Mouse (Mus musculus): ENCODE results near the gene Smap2.
A peak's percentile ranks its signal among the peaks of the same experiment; 100 is the strongest.
"Not testable (repeated sequence)": the region's sequence is repeated elsewhere in the genome, so short reads cannot be mapped to it uniquely, and the experiment has no call there.

Smap2 gene

DNA sequence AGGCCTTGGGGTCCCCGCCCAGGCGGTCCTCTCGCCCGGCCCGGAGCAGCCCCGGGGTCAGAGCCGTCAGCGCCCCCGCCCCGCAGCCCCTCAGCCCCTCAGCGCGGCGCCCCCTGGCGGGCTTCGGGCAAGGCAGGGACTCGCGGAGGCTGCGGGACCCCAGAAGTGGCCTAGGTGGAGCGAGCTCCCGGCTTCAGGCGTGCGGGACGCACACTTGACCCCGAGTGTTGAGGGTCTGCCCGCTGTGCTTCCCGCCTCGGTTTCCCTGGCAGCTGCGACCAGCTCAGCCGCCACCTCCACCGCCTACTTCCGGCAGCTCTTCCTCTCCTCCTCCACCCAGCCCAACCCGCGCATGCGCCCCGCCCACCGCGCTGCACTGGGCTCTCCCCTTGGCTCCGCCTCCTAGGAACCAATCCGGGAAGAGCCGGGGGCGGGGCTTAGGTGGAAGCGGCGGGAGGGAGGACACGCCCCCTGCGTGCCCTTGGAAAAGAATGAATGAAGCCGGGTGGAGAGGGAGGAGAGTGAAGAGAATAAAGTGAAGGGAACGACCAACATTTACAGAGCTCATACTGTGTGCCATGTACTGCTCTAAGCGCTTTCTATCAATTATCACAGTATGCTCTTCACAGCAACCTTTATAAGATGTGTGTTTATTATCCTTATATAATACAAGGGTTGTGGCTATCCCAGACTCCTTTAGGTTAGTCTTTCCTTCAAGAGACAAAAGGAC lies at the start of gene Smap2:
Gene Smap2 (minus strand): TSS at position 320 of the 730 bp plus-strand sequence.
- no peak for DNase-seq (ENCODE audit: extremely low read depth, low read depth, low spot score)

DNA sequence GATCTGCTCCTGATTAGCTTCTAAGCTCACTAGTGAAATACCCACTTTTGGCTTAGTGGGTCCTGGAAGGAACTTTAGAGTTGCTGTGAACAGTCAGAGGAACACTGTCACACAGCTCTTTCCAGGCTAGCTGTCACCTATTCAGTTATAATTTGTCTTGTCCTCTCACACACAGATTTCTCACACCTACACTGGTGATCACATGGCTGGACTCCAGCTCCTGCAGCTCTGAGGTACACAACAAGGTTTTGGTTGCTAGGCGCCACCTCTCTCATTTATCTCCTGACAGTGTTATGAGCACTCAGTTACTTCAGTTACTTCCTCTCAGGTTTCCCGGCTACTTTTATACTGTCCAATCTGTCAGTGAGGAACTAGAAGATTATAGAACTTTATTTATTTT lies 48.3 kb upstream of the Smap2 start:
- no peak for DNase-seq (ENCODE audit: extremely low read depth, low read depth, low spot score)

DNA sequence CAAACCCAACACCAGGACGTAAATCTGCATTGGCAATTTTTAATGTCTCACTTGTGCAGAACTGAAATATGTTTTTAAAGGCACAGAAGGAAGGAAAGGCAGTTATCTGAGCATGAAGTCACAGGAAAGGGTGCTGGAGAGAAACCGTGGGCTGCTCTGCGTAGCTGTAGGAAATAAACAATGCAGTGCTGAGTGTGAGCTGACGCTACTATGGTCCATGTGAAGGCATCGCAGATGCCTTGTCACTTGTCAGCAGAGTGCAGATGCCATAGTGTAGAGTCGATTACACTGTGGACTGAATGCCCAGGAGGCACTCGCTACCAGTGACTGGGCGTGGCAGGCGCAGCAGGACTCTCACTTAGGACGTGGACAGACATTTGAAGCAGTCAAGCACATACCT lies 42.2 kb upstream of the Smap2 start:
- not testable (repeated sequence) for DNase-seq (ENCODE audit: extremely low read depth, low read depth, low spot score)

DNA sequence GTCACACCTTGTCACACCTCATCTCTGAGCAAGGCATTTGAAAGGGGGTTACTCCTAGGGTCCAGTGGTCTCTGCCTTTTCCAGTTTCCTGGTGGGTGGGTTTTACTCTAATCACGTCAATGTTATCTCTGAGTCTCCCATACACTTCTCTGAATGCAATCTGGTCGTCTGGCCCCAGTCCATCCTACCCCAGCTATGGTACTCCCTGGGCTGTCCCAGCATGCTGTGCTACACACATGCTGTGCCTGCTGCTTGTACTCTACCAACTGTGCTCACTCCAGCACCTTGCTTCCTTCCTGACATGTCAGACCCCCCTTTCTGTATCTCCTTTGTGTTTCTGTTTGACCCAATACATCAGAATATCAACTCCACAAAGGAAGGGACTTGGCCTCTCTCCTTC lies 40.0 kb upstream of the Smap2 start:
- DNase-seq (ENCODE audit: extremely low read depth, low read depth, low spot score) = no peak

DNA sequence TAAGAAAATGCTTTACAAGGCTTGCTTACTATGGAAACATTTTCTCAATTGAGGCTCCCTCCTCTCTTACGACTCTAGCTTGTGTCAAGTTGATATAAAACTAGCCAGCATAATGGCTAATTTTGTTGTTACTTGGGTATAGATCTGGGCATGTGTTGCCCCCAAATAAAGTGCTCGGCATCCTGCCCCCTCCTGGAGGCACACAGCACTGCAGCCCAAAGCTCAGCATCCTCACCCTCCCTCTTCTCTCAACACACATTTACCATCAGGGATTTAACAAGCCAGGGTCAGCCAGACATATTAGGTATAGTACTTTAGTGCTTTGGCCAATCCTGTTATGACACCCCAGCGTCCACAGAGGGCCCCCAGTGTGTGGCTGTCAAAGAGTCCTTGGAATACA lies 39.3 kb upstream of the Smap2 start:
- DNase-seq (ENCODE audit: extremely low read depth, low read depth, low spot score) = no peak

DNA sequence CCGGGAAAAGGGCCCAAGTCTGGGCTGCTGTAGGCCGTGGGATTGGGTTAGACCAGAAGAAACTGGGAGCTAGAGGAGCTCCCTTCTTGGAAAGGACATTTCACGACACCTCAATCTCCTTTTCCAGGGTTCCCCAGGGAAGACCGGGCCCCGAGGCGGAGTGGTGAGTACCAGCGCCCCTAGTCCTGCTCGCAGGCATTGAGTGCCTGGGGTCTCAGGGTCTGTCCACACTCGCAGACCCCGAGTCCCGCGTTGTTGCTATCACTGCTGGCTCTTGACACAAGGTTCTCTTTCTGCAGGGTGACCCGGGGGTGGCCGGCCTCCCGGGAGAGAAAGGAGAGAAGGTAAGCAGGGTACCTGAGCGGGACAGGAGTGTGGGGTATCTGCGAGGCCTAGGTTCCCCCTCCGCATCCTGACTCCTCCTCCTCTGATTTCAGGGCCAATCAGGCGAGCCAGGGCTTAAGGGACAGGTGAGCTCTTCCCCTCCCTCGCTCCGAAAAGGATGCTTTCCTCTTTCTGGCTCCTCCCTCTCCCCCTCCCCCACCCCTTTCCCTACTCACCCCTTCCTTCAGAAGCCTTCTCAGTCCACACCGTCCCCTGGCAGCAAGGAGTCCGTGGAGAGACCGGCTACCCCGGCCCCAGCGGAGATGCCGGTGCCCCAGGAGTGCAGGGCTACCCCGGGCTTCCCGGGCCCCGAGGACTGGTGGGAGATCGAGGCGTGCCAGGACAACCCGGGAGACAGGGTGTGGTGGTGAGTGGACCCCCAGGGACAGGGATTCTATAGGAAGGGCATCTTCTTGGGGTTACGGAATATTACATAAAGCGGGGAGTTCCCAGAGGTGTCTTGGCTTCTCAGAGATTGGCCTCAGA lies 35.6 kb upstream of the Smap2 start:
- DNase-seq (ENCODE audit: extremely low read depth, low read depth, low spot score) = no peak

- no peak for DNase-seq (ENCODE audit: extremely low read depth, low read depth, low spot score)
Observed at GRCm38 (mm10) chr4:121051863-121052262, 34.8 kb upstream of the Smap2 start.

DNA sequence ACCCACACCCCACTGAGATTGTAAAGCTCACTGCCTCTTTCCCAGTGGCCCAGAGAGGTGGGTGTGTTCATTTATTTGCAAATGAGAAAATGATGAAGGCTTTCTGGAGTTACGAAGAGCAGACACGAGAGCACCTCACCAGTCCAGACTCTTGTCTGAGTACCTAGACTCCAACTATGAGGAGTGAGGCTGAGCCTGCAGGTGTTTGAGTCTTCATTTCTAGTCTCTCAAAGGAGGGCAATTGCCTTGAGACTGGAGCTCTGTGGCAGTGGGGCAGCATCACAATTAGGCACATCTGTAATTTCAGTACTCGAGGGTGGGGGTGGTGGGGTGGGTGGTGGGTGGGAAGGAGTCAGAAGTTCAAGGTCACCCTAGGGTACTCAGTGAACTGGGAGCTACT lies 25.9 kb upstream of the Smap2 start:
- DNase-seq (ENCODE audit: extremely low read depth, low read depth, low spot score) = no peak

DNA sequence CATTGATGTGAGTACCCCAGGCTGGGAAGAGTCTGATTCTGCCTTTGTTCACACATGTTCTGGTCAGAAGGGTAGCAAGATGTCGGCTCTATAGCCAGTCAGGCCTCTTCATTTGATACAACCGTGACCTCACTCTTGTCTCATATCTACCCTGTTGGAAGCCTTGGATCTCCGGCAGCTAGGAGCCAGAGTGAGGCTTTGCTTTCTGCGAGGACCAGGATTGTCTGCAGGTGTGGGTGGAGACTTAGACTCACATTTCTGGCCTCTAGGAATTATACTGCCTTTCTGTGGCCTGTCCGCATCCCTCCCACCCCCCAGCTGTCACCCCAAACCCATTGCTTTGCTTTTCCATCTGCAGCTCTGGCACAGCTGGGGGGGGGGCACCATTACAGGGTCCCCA lies 25.4 kb upstream of the Smap2 start:
- no peak for DNase-seq (ENCODE audit: extremely low read depth, low read depth, low spot score)

- no peak for DNase-seq (ENCODE audit: extremely low read depth, low read depth, low spot score)
Observed at GRCm38 (mm10) chr4:121040897-121041671, 24.0 kb upstream of the Smap2 start.

GRCm38 (mm10) chr4:121040323-121040722 lies 23.3 kb upstream of the Smap2 start:
- no peak for DNase-seq (ENCODE audit: extremely low read depth, low read depth, low spot score)

DNA sequence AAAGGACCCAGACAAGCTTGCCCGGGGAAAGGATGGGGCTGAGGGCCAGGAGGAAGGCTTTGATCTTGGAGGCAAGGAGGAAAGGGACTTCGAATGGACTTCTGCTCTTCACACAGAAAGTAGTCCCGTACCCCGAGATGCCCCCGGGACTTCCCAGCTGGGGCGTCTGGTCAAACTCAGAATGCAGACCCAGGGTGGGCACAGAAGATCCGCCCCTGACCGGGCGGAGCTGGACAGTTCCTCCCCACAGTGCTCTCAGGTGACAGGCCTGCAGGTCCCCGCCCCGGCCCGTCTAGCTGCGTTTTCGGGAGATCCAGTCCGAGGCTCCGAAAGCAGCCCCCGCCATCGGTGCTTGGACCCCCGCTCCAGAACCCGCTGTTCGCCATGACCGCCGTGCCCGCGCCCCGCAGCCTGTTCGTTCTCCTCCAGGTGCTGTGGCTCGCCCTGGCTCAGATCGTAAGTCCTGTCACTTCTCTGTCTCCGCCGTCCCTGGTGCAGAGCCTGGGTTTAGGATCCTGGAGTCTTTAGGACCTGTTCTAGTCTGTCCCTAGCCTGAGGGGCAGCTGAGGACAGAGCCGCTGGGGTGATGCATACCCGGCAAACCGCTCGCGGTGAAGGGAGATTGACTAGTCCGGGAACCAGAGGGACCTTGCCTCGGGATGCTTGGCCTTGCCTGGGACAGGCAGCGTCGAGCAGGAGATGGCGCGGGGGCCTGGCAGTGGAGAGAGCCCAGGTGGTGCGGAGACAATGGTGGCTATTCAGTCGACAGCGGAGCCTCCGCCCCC lies 22.5 kb upstream of the Smap2 start, which contains the start of gene Col9a2:
Gene Col9a2 (plus strand): TSS at position 55 of the 785 bp plus-strand sequence.
- no peak for DNase-seq (ENCODE audit: extremely low read depth, low read depth, low spot score)

DNA sequence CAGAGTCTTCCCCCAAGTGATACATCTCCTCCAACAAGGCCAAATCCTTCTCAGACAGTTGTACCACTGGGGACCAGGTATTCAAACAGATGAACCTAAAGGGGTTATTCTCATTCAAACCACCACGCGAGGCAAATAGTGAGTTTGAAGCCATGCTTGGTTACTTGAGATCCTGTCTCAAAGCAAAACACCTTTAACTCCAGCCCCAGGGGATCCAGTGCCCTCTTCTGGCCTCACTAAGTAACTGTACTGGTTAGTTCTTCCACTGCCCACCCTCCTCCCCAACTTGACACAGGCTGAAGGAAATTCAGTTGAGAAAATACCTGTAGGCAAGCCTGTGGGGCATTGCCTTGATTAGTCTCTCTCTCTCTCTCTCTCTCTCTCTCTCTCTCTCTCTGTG lies 16.0 kb upstream of the Smap2 start:
- no peak for DNase-seq (ENCODE audit: extremely low read depth, low read depth, low spot score)

GRCm38 (mm10) chr4:121031440-121031839 lies 14.4 kb upstream of the Smap2 start:
- DNase-seq (ENCODE audit: extremely low read depth, low read depth, low spot score) = no peak

DNA sequence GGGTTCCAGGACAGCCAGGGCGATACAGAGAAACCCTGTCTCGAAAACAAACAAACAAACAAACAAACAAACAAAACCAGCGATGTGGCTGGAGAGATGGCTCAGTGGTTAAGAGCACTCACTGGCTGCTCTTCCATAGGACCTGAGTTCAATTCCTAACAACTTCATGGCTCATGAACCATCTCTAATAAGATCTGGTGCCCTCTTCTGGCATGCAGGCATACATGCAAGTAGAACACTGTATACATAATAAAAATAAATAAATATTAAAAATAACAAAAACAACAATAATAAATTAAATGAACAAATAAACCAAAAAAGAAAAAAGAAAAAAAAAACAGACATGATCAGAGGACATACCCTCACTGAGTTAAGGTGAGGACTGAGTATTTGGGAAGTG lies 12.6 kb upstream of the Smap2 start:
- no peak for DNase-seq (ENCODE audit: extremely low read depth, low read depth, low spot score)

- DNase-seq (ENCODE audit: extremely low read depth, low read depth, low spot score) = no peak
Observed at GRCm38 (mm10) chr4:121028659-121029392, 11.8 kb upstream of the Smap2 start.

DNA sequence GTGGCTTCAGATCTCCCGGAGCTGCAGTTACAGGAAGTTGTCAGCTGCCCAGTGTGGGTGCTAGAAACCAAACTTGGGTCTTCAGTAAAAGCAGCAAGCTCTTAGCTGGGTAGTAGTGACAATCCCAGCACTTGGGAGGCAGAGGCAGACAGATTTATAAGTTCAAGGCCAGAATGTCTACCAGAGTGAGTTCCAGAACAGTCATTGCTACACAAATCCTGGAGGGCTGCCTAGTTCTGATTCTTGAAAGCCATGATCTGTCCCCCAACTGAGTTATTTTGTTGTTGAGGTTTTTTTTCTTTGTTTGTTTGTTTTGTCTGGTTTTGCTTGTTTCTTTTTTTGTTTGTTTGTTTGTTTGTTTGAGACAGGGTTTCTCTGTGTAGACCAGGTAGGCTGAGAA lies 11.1 kb upstream of the Smap2 start:
- DNase-seq (ENCODE audit: extremely low read depth, low read depth, low spot score) = no peak

DNA sequence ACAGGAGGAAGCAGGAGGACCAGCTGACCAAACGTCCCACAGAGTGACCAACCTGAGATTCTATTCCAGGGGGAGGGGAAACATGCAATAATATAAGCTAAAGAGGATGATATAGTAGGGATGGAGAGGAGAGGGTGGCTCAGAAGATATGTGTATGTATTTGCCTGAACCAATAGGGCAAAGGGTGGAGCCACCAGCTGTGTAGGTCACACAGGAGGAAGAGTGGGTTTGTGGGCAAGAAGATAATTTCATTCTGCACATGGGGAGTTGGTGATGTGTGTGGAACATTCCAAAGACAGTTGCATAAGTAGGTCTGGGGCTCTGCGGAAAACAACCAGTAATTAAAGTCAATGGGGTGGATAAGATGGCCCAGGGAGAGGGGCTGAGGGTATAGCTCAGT lies 8.6 kb upstream of the Smap2 start:
- DNase-seq (ENCODE audit: extremely low read depth, low read depth, low spot score) = no peak

DNA sequence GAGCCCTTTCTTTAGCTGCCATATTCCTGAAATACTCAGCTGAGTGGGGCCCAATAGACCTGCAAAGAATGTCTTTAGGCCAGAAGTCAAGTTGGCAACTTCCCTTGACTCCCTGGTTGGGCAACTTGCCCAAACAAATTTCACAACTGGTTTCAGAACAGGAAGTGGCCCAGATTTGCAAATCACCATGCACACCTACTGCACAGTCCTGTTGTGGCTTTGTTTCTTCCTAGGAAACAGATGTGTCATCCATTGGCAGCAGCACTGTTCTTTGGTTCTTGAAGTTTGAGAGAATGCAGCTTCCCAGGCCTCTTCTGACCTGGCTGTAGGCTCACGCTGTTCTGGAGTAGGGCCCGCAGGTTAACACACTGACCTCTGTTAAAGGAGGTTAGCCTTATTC lies 6.9 kb upstream of the Smap2 start:
- peak; percentile 79 for DNase-seq (ENCODE audit: extremely low read depth, low read depth, low spot score)

DNA sequence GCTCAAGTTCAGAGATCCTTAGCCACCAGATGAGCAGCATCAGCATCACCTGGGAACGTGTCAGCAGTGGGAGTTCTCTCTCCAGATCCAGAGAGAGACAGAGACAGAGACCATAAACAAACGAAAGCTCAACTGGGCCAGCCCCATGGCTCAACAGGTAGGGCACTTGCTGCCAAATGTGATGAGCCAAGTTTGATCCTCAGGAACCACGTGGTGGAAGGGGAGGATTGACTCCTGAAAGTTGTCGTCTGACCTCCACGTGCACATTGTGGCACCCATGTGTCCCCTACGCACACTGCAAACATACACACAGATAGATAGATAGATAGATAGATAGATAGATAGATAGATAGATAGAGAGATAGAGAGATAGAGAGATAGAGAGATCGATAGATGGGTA lies 6.4 kb upstream of the Smap2 start:
- DNase-seq (ENCODE audit: extremely low read depth, low read depth, low spot score) = no peak

All from fat pad, adult 2 months (tissue).